Mouse (Mus musculus) intestine, embryonic 14.5 days (tissue): Measurements from ENCODE around the gene Sarm1. TPM values are rescaled to one million over a fixed set of nuclear protein-coding genes. Genes with fewer than 3 reads are reported as not detected.
"Not testable (repeated sequence)": the region's sequence is repeated elsewhere in the genome, so short reads cannot be mapped to it uniquely, and the experiment has no call there.

Experiments
- ATAC-seq: fragments of 200-750 bp; cut with Nextera tagmentation; replicated peaks from 2 replicates; pipeline ENCODE4 v1.8.0; 2017; ENCODE audit warnings: low read depth, moderate number of reproducible peaks, moderate TSS enrichment, moderate library complexity; ENCODE audit not compliant: low FRiP score, low TSS enrichment
- DNase-seq: peaks from one replicate; pipeline ENCODE4 v3.0.0-alpha.2; 2018; ENCODE audit warnings: low spot score
- H3K27ac ChIP-seq: fragments of 300-500 bp; sonication (generic); 2 replicates; pipeline ENCODE4 v1.5.1; 2014; ENCODE audit warnings: low read depth, mild to moderate bottlenecking, control low read depth
- H3K27me3 ChIP-seq: fragments of 300-500 bp; sonication (generic); replicated peaks from 2 replicates; pipeline ENCODE4 v1.6.1; 2014; ENCODE audit warnings: low read length, control low read depth; ENCODE audit not compliant: control insufficient read depth, insufficient read depth
- H3K36me3 ChIP-seq: fragments of 300-500 bp; sonication (generic); 2 replicates; pipeline ENCODE4 v1.6.1; 2014; ENCODE audit warnings: low read length, control low read depth; ENCODE audit not compliant: control insufficient read depth, insufficient read depth
- H3K4me1 ChIP-seq: fragments of 300-500 bp; sonication (generic); replicated peaks from 2 replicates; pipeline ENCODE4 v1.6.1; 2014; ENCODE audit warnings: low read length, control low read depth, mixed read lengths; ENCODE audit not compliant: control insufficient read depth, insufficient read depth
- H3K4me2 ChIP-seq: fragments of 300-500 bp; sonication (generic); 2 replicates; pipeline ENCODE4 v1.6.1; 2014; ENCODE audit warnings: low read length
- H3K4me3 ChIP-seq: fragments of 300-500 bp; sonication (generic); 2 replicates; pipeline ENCODE4 v1.5.1; 2014; ENCODE audit warnings: low read depth, low read length, control low read depth, mixed read lengths
- H3K9ac ChIP-seq: fragments of 300-500 bp; sonication (generic); 2 replicates; pipeline ENCODE4 v1.6.1; 2014; ENCODE audit warnings: mild to moderate bottlenecking, low read length
- H3K9me3 ChIP-seq: fragments of 300-500 bp; sonication (generic); 2 replicates; pipeline ENCODE4 v1.6.1; 2016; ENCODE audit warnings: low read length, control low read depth; ENCODE audit not compliant: control insufficient read depth
- WGBS: fragments of 180-500 bp; shearing (Covaris S2); extraction: QIAGEN DNeasy Blood & Tissue Kit; methylation state at CpG from one replicate; pipeline ENCODE4 v1.1.7; 2014; 5-methylcytosine and 5-hydroxymethylcytosine counted together
- polyA plus RNA-seq: library from polyadenylated mRNA; unstranded; fragments of >200 nt; fragmentation: Nextera tagmentation; extraction: Ambion mirVana; gene quantifications from 2 replicates; pipeline ENCODE4 v1.2.1, GENCODE M21; 2014

Gene Sarm1
- polyA plus RNA-seq, 1 experiment from 2014 or later: 4.2 TPM

DNA sequence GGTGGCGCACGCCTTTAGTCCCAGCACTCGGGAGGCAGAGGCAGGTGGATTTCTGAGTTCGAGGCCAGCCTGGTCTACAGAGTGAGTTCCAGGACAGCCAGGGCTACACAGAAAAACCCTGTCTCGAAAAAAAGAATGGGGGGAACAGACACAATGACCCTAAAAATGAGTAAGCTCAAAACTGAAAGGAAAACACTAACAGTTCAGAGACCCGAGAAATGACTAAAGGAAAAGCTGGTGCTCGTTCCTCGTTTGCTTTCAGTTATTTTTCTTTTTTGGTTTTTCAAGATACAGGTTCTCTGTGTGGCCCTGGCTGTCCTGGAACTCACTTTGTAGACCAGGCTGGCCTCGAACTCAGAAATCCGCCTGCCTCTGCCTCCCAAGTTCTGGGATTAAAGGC, 34.0 kb upstream of the Sarm1 start:
- ATAC-seq, H3K9ac ChIP-seq, H3K27ac ChIP-seq, H3K4me2 ChIP-seq, DNase-seq, H3K9me3 ChIP-seq, H3K27me3 ChIP-seq, H3K4me3 ChIP-seq: not testable (repeated sequence)
- peaks cover 36% of the 10 kb centered on the region for H3K36me3 ChIP-seq
- peaks cover 16% of the 10 kb centered on the region for H3K4me1 ChIP-seq
- WGBS: 90% methylated on average over 10 of the region's 10 CpGs

GRCm38 (mm10) chr11:78531046-78531445, 33.5 kb upstream of the Sarm1 start:
- Histone ChIP-seq H3K4me3 (no peak overlapping the region), H3K4me1 (peaks cover 16% of the 10 kb centered on the region), H3K27me3 (no peaks in the 10 kb centered on the region), H3K4me2 (no peak overlapping the region), H3K27ac (no peak overlapping the region; the same call in 1 of the 2 replicates), H3K9ac (no peak overlapping the region), H3K9me3 (no peaks in the 10 kb centered on the region), H3K36me3 (peaks cover 41% of the 10 kb centered on the region)
- DNase-seq (no peak), ATAC-seq (no peak)
- WGBS: 61% methylated on average over 6 of the region's 6 CpGs

- Histone ChIP-seq H3K36me3 (peaks cover 51% of the 10 kb centered on the region), H3K27ac (no peak overlapping the region), H3K9me3 (no peaks in the 10 kb centered on the region), H3K9ac (no peak overlapping the region), H3K4me1 (peaks cover 13% of the 10 kb centered on the region), H3K4me3 (no peak overlapping the region), H3K4me2 (no peak overlapping the region), H3K27me3 (no peaks in the 10 kb centered on the region)
- WGBS: 90% methylated on average over 12 of the region's 12 CpGs
- DNase-seq: no peak
- ATAC-seq: no peak
Measured at GRCm38 (mm10) chr11:78530001-78530400, 32.4 kb upstream of the Sarm1 start.

- no peak overlapping the region for H3K9ac ChIP-seq
- no peak overlapping the region for H3K27ac ChIP-seq
- H3K27me3 ChIP-seq: no peaks in the 10 kb centered on the region
- no peaks in the 10 kb centered on the region for H3K9me3 ChIP-seq
- H3K4me2 ChIP-seq: no peak overlapping the region
- H3K36me3 ChIP-seq: peaks cover 64% of the 10 kb centered on the region
- WGBS: 89% methylated on average over 9 of the region's 9 CpGs
- no peak for DNase-seq
- 0 out of 2 replicates have a peak, but pooled peaks cover 5% of the 10 kb centered on the region for H3K4me1 ChIP-seq
- no peak overlapping the region for H3K4me3 ChIP-seq
- ATAC-seq: no peak
Measured at GRCm38 (mm10) chr11:78528714-78529113, 31.2 kb upstream of the Sarm1 start.

DNA sequence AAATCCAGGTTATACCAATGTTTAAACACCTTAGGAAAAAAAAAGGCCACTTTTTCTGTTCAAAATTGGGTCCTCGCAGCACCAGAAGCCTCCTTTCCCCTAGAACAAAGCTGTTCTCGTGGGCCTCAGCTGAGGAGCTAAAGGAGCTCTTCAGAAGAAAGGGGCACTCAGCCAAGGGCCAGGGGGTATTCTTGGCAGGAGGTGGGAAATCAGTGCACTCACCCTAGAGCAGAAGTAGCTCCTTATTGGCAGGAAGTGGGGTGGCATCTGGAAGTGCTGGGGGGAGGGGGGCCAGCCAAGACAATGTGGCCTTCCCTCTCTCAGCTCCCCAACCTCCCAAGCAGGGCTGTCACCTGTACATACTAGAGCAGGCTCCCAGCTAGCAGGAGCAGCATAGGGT, 27.3 kb upstream of the Sarm1 start:
- Histone ChIP-seq H3K27me3 (no peaks in the 10 kb centered on the region), H3K4me1 (no peaks in the 10 kb centered on the region), H3K27ac (no peak overlapping the region), H3K36me3 (peaks cover 97% of the 10 kb centered on the region), H3K4me2 (no peak overlapping the region), H3K4me3 (no peak overlapping the region), H3K9ac (no peak overlapping the region), H3K9me3 (no peaks in the 10 kb centered on the region)
- ATAC-seq (no peak), DNase-seq (no peak)
- WGBS: 92% methylated on average over 2 of the region's 2 CpGs

DNA sequence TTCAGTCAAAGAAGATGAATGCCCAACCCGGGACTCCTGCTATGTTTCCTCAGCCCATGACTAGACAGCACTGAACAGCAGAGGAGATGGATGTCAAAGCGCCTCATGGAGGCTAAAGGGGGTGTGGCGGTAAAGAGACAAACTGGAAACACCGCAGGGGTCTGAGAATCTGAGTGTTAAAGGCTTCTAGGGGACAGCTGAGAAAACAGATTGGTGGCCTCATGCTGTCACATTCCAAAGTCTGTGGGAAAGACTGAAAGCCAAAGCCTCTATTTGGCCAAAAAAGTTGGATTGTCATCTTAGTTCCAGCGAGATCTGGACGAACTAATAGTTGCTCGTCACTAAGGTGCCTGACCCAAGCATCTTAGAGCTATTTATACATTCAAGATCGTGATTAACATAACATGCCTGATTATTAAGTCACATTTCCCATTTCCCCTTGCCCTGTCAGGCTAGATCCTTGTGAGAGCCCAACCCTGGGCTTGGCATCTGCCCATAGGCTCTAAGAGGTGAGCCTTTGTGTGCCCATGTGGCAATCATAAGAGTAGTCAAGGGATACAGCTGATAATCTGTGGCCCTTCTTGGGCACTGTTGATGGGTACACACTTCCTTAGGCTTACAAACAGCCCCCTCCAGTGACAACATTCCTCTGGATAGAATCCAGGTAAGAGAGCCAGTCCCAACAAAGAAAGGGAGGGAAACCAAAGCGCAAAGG, 25.8 kb upstream of the Sarm1 start:
- H3K36me3 ChIP-seq: peaks cover 99% of the 10 kb centered on the region
- H3K4me3 ChIP-seq: no peak overlapping the region
- no peak overlapping the region for H3K27ac ChIP-seq
- H3K9me3 ChIP-seq: no peaks in the 10 kb centered on the region
- no peak for ATAC-seq
- H3K9ac ChIP-seq: no peak overlapping the region
- WGBS: 90% methylated on average over 9 of the region's 9 CpGs
- no peaks in the 10 kb centered on the region for H3K27me3 ChIP-seq
- H3K4me1 ChIP-seq: no peaks in the 10 kb centered on the region
- DNase-seq: no peak
- H3K4me2 ChIP-seq: no peak overlapping the region

- H3K9ac ChIP-seq: no peak overlapping the region
- no peak overlapping the region for H3K4me3 ChIP-seq
- H3K27ac ChIP-seq: no peak overlapping the region
- H3K4me2 ChIP-seq: no peak overlapping the region
- H3K4me1 ChIP-seq: no peaks in the 10 kb centered on the region
- peaks cover 100% of the 10 kb centered on the region for H3K36me3 ChIP-seq
- no peaks in the 10 kb centered on the region for H3K9me3 ChIP-seq
- ATAC-seq (no peak), DNase-seq (no peak)
- WGBS: 81% methylated on average over 1 of the region's 1 CpGs
- no peaks in the 10 kb centered on the region for H3K27me3 ChIP-seq
Measured at GRCm38 (mm10) chr11:78522481-78522997, 25.0 kb upstream of the Sarm1 start.

- no peak for DNase-seq
- Histone ChIP-seq H3K9ac (no peak overlapping the region), H3K27ac (no peak overlapping the region), H3K27me3 (no peaks in the 10 kb centered on the region), H3K4me2 (no peak overlapping the region), H3K36me3 (peaks cover 96% of the 10 kb centered on the region), H3K4me3 (no peak overlapping the region), H3K4me1 (no peaks in the 10 kb centered on the region), H3K9me3 (no peaks in the 10 kb centered on the region)
- 87% methylated on average over 3 of the region's 3 CpGs for WGBS
- no peak for ATAC-seq
Measured at GRCm38 (mm10) chr11:78521880-78522279, 24.3 kb upstream of the Sarm1 start.

DNA sequence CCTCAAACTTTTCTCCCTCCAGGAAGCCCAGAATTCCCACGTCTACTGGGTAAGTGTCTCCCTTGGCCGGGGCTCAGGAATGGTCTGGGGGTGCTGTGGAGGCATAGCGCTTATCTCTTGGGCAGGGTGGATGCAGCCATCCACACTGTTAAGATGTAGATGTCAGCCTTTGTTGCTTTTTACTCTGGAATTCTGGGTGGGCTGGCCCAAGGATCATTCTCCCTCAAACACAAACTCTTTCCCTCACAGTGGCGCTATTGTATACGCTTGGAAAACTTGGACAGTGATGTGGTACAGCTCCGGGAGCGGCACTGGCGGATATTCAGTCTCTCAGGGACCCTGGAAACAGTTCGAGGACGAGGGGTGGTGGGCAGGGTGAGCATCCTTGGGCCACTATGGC, 21.4 kb upstream of the Sarm1 start:
- Histone ChIP-seq H3K9me3 (no peaks in the 10 kb centered on the region), H3K27ac (no peak overlapping the region), H3K4me3 (no peak overlapping the region), H3K4me2 (no peak overlapping the region), H3K27me3 (no peaks in the 10 kb centered on the region), H3K4me1 (no peaks in the 10 kb centered on the region), H3K36me3 (peaks cover 94% of the 10 kb centered on the region), H3K9ac (no peak overlapping the region)
- DNase-seq (no peak), ATAC-seq (no peak)
- 89% methylated on average over 10 of the region's 10 CpGs for WGBS
